Mouse (Mus musculus): ENCODE measurements at regions not wholly inside any gene's neighbourhood (a gene's known extent, or its start where the extent isn't known, plus 50 kb on each side); places are given as distances from the start of the nearest gene placed in this dataset.

DNA sequence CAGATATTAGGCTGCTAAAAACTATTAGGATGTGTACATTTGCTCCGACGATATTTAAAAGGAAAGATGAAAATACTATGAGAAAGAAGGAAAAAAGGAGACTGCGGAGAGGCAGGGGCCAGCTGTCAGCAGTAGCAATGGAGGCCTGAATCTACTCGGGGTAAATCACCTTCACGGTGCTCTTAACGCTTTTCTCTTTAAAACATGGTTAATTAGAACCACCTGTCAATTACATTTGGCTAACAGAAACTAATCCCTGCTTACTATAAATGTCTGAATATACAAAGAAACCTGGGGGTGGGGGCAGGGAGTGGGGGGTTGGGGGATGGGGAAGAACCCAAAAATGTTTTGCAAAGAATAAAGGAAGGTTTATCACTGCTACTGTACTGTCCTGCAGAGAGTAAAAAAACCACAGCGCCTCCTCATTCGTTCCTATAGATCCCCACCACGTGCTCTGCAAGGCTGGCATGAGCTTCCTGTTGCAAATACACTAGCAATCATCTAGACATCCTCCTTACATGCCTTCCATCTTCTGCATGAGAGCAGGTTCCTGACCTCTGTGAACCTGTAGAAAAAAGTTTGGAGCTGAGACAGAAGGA is 172.5 kb downstream of the Trib2 start:
- TF ChIP-seq CTCF (IDR thresholded peaks at IDR 0.05; ENCODE audit: extremely low read depth, insufficient read depth, insufficient read length, insufficient replicate concordance) = no peak
- no peak for TF ChIP-seq POLR2A (IDR thresholded peaks at IDR 0.05; ENCODE audit: low read depth, low read length)
